Mouse (Mus musculus) liver, adult 2 months (tissue): ENCODE measurements around the gene Ice1.

Experiments
- CTCF ChIP-seq: fragments of 200-500 bp; IDR thresholded peaks from 2 replicates; pipeline ENCODE4 v1.5.1; 2011; ENCODE audit warnings: low read depth, low read length, control low read depth
- POLR2A ChIP-seq: fragments of 200-500 bp; IDR thresholded peaks from 2 replicates; pipeline ENCODE4 v1.6.1; 2011; ENCODE audit warnings: low read length, control low read depth; ENCODE audit not compliant: insufficient read depth; ENCODE audit errors: extremely low read depth

- TF ChIP-seq CTCF: no peak
- TF ChIP-seq POLR2A: no peak
Measured at GRCm38 (mm10) chr13:70681411-70682183, 44.2 kb upstream of the Ice1 start.
